Mouse (Mus musculus): ENCODE results near the gene Pnpla3. TPM values are rescaled to one million over a fixed set of nuclear protein-coding genes. Genes with fewer than 3 reads are reported as not detected.

Pnpla3 gene
- polyA plus RNA-seq, 1 experiment from 2014 or later, result 0.10 TPM

DNA sequence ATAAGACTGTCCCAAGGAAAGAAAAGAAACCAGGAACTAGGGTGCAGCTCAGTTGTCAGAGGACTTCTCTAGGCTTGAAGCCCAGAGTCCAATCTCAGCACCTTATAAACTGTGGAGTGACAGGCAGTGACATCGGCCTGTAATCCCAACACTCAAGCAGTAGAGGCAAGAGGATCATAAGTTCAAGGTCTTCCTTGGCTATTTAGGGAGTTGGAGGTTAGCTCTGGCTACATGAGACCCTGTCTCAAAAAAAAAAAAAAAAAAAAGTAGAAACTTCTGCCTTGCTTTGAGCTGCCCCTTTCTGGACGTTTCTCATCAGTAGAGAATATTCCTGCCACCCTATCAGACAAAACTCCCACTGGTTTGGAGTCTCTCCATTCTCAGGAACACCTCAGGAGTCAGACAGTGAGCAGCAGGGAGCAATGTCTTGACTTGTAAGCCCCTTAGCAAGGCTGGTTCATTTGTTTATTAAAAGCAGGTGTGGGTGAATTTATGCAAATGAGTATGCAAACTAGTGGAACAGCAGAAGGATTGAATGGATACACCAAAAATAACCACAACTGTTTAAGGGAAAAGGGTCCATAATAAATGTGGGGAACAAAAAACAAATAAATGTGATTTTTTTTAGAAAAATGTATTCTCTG lies 21.4 kb downstream of the Pnpla3 start:
- 59% methylated on average over 2 of the region's 2 CpGs for WGBS
- H3K27ac ChIP-seq, result no peak overlapping the region
- peaks cover 26% of the 10 kb centered on the region for H3K4me1 ChIP-seq
- H3K27me3 ChIP-seq (ENCODE audit: low read depth, poor library complexity, severe bottlenecking), result 0 out of 2 replicates have a peak, but pooled peaks cover 4% of the 10 kb centered on the region
- DNase-seq (ENCODE audit: low spot score), result no peak
- H3K4me3 ChIP-seq, result no peak overlapping the region
- H3K9me3 ChIP-seq (replicated peaks), result no peaks in the 10 kb centered on the region
- H3K36me3 ChIP-seq, result no peaks in the 10 kb centered on the region

DNA sequence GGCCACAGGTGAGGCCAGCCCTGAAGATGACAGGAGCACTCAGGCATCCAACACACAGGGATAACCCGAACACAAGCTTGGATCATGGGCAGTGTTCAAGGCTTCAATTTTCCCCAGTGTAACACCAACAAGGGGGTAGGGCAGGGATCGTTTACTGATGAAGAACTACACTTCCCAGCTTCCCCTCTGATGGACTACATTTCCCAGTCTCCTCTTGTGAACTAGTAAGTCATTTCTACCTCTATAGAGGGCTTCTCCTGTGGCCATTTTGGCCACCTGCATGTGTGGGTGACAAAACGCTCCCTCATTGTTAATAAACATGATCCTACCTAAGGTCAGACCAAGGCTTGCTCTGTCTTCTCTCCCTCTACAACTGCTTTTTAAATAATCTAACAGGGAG lies 22.2 kb downstream of the Pnpla3 start:
- no peak overlapping the region for H3K27ac ChIP-seq
- peaks cover 18% of the 10 kb centered on the region for H3K4me1 ChIP-seq
- H3K36me3 ChIP-seq, result 0 out of 2 replicates have a peak, but pooled peaks cover 2% of the 10 kb centered on the region
- H3K27me3 ChIP-seq (ENCODE audit: low read depth, poor library complexity, severe bottlenecking), result no peaks in the 10 kb centered on the region
- DNase-seq (ENCODE audit: low spot score), result no peak
- no peak overlapping the region for H3K4me3 ChIP-seq
- no peaks in the 10 kb centered on the region for H3K9me3 ChIP-seq (replicated peaks)
- 45% methylated on average over 3 of the region's 3 CpGs for WGBS

DNA sequence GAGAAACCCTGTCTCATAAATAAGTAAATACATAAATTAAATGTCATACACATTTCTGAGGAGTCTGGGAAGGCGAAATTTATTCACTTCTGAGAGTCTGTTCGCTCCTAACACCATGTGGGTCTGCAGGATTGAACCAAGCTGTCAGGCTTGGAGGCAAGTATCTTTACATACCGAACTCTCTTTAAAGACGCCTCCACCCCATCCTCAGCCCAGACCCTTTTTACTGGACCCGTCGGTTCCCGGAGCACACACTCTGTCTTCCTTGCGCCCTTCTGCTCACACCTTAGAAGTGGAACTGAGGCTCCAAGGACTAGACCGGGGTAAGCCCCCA lies 24.1 kb downstream of the Pnpla3 start:
- H3K27ac ChIP-seq, result peak overlapping the region; percentile 93
- no peak for DNase-seq (ENCODE audit: low spot score)
- 1% methylated on average over 9 of the region's 9 CpGs for WGBS
- no peaks in the 10 kb centered on the region for H3K27me3 ChIP-seq (ENCODE audit: low read depth, poor library complexity, severe bottlenecking)
- H3K4me3 ChIP-seq, result peak overlapping the region; percentile 96
- no peaks in the 10 kb centered on the region for H3K9me3 ChIP-seq (replicated peaks)
- H3K36me3 ChIP-seq, result peaks cover 18% of the 10 kb centered on the region
- peaks cover 15% of the 10 kb centered on the region for H3K4me1 ChIP-seq

DNA sequence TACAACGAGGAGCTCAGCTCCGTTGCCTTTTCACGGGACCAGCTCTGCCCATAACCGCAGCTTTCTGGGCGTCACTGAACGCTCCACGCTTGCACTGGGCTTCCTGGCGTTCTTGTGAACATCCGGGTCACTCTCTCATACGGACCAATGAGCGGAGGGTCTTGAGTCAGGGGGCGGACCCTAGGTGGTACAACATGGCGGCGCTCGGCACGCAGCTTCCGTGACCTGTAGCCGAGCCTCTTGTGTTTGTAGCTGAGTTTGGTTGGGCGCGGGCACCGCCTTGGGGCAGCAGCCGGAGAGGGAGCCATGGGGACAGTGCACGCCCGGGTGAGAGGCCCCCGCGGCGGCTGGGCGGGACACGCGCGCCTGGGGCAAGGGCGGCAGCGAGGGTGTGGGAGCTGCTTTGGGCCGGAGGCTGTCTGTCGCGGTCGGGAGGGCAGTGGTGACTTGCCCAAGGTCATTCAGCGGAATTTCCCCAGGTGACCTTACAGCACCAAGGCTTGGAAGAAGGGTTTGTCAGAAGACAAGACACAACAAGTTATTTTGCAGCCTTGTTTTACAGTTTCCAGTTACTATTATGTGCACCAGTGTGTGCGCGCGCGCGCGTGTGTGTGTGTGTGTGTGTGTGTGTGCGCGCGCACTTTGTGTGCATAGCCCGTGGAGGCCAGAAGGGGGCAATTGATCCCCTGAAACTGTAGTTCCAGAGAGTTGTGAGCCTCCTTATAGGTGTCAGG lies 24.6 kb downstream of the Pnpla3 start, which contains the start of gene Samm50:
Samm50 (plus strand) TSS at position 184 of the 734 bp plus-strand sequence.
- Histone ChIP-seq H3K4me3 (peak within 1 kb of the TSS; percentile 96), H3K4me1 (peaks cover 15% of the 10 kb centered on the region), H3K27me3 (ENCODE audit: low read depth, poor library complexity, severe bottlenecking) (no peaks in the 10 kb centered on the region), H3K36me3 (peaks cover 24% of the 10 kb centered on the region), H3K9me3 (replicated peaks) (no peaks in the 10 kb centered on the region), H3K27ac (peak within 1 kb of the TSS; percentile 93)
- DNase-seq (ENCODE audit: low spot score), result peak; percentile 93
- 5% methylated on average over 48 of the region's 48 CpGs for WGBS

DNA sequence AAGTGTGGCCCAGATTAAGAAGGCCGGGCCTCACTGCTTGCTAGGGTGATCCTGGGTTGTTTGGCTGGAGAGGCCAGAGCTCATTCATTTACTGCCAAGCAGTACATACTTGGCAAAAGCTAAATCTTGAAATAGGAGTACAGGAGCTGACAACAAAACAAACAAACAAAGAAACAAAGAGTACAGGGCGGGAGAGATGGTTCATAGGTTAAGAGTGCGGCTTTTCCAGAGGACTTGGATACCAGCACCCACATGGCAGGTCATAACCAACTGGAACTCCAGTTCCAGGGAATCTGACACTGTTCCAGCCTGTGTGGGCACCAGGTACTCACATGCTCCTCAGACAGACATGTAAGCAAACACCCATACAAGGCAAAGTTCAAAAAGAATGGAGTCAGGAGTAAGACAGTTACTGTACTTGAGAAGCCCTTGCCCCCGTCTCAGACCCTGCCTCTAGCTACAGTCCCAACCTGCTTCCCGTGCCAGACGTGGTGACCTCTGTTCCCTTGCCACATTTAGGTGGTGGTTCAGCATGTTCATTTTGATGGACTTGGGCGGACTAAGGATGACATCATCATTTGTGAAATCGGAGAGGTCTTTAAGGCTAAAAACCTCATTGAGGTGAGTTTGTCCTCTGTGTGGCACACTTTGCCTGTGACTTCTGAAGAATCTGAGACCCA lies 29.0 kb downstream of the Pnpla3 start:
- no peak overlapping the region for H3K4me3 ChIP-seq
- H3K36me3 ChIP-seq, result peaks cover 68% of the 10 kb centered on the region
- 93% methylated on average over 8 of the region's 8 CpGs for WGBS
- peaks cover 11% of the 10 kb centered on the region for H3K4me1 ChIP-seq
- no peaks in the 10 kb centered on the region for H3K9me3 ChIP-seq (replicated peaks)
- no peaks in the 10 kb centered on the region for H3K27me3 ChIP-seq (ENCODE audit: low read depth, poor library complexity, severe bottlenecking)
- H3K27ac ChIP-seq, result no peak overlapping the region
- DNase-seq (ENCODE audit: low spot score), result no peak

DNA sequence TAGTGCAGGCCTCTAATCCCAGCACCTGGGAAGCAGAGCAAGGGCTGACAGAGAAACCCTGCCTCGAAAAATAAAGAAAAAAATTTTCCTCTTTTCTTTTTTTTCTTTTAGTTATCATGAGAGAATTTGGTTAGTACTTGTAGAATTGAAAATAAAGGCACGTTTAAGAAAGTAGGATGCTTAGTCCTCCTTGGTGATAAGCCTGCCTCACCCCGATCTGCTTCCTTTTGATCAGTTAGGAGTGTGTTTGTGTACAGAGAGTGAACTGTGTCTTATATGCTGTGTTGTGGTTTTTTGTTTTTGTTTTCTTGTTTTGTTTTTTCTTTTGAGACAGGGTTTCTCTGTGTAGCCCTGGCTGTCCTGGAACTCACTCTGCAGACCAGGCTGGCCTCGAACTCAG lies 39.7 kb downstream of the Pnpla3 start:
- WGBS, result 91% methylated on average over 4 of the region's 4 CpGs
- Histone ChIP-seq H3K27me3 (ENCODE audit: low read depth, poor library complexity, severe bottlenecking) (no peaks in the 10 kb centered on the region), H3K9me3 (replicated peaks) (no peaks in the 10 kb centered on the region), H3K4me3 (no peak overlapping the region), H3K36me3 (peaks cover 97% of the 10 kb centered on the region), H3K27ac (no peak overlapping the region), H3K4me1 (peaks cover 5% of the 10 kb centered on the region)
- DNase-seq (ENCODE audit: low spot score), result no peak

DNA sequence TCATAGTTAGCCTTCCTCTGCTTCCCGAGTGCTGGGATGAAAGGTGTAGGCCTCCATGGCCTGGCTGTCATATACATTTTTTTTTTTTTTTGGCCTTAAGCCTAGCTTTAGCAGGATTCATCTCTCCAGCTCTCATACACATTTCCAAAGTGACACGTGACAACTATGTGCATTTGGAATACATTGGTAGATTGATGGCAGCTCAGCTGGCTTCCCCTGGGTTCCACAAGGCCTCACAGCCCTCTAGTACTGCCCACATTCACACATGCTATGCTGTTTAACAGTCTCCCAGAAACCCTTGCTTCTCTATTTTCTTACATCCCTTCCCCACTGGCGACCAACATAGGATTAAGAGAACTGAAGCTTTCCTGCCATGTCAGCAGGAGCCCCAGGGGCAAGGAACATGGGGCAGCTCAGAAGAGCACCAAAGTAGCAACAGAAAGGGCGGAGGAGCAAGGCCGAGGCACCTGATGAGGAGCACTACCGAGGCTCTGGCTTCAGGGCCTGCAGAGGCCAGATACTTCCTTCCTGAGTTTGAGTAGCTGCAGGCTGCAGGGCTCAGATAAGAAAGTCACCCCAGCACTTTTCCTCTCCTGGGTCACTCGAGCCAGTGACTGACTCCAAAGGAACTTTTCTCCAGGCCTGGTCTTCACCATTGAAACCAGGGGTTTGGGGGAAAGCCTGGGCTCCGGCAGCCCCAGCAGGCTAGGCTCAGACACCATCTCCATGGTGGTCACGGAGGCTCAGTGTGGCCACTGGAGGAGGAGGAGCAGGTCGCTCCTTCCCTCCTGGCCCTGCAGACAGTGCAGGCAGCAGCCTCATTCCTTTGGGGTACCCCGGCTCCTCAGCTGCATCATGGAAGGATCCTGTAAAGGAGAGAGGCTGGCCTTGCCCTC lies 42.1 kb downstream of the Pnpla3 start:
- Histone ChIP-seq H3K4me1 (peaks cover 29% of the 10 kb centered on the region), H3K27me3 (ENCODE audit: low read depth, poor library complexity, severe bottlenecking) (no peaks in the 10 kb centered on the region), H3K27ac (peak overlapping the region; percentile 50; the same call in 1 of the 2 replicates), H3K4me3 (no peak overlapping the region), H3K9me3 (replicated peaks) (no peaks in the 10 kb centered on the region), H3K36me3 (peaks cover 82% of the 10 kb centered on the region)
- 85% methylated on average over 11 of the region's 11 CpGs for WGBS
- no peak for DNase-seq (ENCODE audit: low spot score)

DNA sequence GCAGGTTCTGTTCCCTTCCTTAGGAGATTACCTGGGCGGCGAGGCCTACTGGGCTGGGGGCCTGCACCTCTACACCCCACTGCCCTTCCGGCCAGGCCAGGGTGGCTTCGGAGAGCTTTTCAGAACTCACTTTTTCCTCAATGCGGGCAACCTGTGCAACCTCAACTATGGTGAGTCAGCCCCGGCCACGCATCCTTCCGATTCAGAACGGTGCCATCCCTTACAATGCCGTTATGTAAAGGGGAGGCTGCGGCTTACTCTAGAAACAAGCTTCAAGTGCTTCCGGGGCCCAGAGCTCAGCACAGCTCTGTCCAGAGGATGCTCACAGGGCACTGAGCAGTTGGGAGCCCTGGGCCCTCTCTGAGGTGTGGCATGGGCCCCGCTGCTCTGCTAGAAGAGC lies 42.8 kb downstream of the Pnpla3 start:
- 93% methylated on average over 13 of the region's 13 CpGs for WGBS
- H3K27ac ChIP-seq, result peak overlapping the region; percentile 50; the same call in 1 of the 2 replicates
- H3K9me3 ChIP-seq (replicated peaks), result no peaks in the 10 kb centered on the region
- H3K27me3 ChIP-seq (ENCODE audit: low read depth, poor library complexity, severe bottlenecking), result no peaks in the 10 kb centered on the region
- no peak for DNase-seq (ENCODE audit: low spot score)
- H3K4me1 ChIP-seq, result peaks cover 36% of the 10 kb centered on the region
- H3K36me3 ChIP-seq, result peaks cover 80% of the 10 kb centered on the region
- no peak overlapping the region for H3K4me3 ChIP-seq

DNA sequence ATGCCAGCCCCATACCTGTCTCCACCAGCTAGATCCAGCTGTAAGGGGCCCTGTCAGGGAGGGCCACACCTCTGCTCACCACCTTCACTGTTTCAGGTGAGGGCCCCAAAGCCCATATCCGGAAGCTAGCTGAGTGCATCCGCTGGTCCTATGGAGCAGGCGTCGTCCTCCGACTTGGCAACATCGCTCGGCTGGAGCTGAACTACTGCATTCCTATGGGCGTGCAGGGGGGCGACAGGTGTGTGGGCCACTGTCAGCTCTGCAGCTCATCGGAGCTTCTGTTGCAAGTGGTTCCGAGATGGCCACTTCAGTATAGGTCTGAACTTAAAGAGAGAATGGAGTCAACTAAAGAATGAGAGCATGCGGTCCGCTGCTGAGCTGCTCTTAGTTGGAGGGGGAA lies 43.3 kb downstream of the Pnpla3 start:
- H3K4me1 ChIP-seq, result peaks cover 41% of the 10 kb centered on the region
- H3K4me3 ChIP-seq, result no peak overlapping the region
- DNase-seq (ENCODE audit: low spot score), result no peak
- no peaks in the 10 kb centered on the region for H3K27me3 ChIP-seq (ENCODE audit: low read depth, poor library complexity, severe bottlenecking)
- H3K9me3 ChIP-seq (replicated peaks), result no peaks in the 10 kb centered on the region
- 0 out of 2 replicates have a peak overlapping the region, but pooled peaks have one; percentile 9 for H3K27ac ChIP-seq
- 94% methylated on average over 13 of the region's 13 CpGs for WGBS
- H3K36me3 ChIP-seq, result peaks cover 75% of the 10 kb centered on the region

DNA sequence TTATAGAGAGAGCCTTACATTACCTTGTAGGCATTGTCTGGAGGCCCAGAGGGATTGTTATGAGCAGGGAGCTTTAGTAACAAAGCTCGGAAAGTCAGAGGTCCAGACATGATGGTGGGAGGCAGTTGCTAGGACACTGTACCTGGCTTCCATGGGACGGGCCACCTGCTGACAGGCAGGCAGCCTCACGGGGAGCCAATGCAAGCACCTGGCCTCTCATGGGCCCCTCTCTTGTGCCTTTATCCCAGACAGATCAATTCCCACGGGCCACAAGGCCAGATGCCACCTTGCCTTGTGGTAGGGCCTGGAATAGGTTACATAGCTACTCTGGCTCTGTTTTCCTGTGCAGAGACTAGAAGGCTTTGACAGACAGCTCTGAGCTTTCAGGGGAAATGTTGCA lies 43.9 kb downstream of the Pnpla3 start:
- Histone ChIP-seq H3K36me3 (peaks cover 69% of the 10 kb centered on the region), H3K9me3 (replicated peaks) (no peaks in the 10 kb centered on the region), H3K27me3 (ENCODE audit: low read depth, poor library complexity, severe bottlenecking) (no peaks in the 10 kb centered on the region), H3K4me3 (no peak overlapping the region), H3K4me1 (peaks cover 47% of the 10 kb centered on the region), H3K27ac (no peak overlapping the region)
- no peak for DNase-seq (ENCODE audit: low spot score)
- WGBS, result 78% methylated on average over 4 of the region's 4 CpGs

DNA sequence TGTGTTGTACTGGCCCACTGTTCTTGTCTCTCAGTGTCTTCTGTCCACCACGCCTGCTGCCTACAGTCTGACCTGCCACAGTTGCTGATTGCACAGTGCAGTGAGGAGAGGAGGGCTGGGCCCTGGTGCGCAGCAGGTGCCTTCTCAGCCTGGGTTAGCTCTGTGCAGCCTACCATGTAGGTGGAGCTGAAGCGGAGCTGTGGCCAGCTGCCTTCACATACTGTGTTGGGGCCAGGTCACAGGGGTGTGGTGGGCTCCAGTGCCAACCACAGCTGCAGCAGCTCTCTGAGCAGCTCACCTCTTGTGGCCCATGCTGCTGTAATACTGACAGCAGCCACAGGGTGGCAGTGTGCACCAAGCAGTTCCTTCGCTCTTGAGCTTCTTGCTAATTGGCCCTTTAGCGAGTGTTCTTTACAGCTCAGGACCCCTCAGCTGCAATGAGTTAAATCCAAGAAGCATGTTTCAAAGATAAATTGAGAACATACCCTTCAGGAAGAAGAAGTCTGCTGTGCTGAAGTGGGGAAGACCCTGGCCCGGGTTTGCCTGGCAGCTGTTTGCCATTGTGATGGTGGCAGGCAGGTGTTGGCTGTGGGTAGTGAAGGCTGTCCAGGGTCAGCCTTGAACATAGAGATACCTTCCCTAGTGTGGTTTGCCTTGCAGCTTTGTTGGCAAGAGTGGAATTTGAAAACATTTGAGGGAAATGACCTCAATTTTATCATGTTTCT lies 44.6 kb downstream of the Pnpla3 start:
- H3K4me1 ChIP-seq, result peaks cover 53% of the 10 kb centered on the region

DNA sequence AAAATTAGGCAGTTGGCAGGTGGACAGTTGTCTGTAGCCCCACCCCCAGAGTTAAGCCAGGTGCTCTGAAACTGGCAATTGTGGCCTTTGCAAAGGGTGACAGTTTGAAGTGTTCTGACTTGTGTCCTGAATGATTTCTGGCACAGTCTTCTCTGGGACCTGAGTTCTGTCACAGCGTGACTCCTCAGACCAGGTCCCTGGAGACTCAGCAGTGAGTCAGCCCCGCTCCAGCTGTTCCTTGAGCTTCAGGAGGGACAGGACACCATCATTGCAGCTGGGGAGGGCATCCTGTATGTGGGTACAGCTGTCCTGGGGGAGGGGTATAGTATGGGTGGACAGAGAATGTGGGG lies 45.1 kb downstream of the Pnpla3 start:
- no peaks in the 10 kb centered on the region for H3K9me3 ChIP-seq (replicated peaks)
- no peak overlapping the region for H3K4me3 ChIP-seq
- H3K27me3 ChIP-seq (ENCODE audit: low read depth, poor library complexity, severe bottlenecking), result no peaks in the 10 kb centered on the region
- peaks cover 57% of the 10 kb centered on the region for H3K36me3 ChIP-seq
- H3K4me1 ChIP-seq, result peaks cover 59% of the 10 kb centered on the region
- WGBS, result 87% methylated on average over 2 of the region's 2 CpGs
- peak overlapping the region; percentile 84 for H3K27ac ChIP-seq
- DNase-seq (ENCODE audit: low spot score), result no peak

More for the DNA sequence above, 44.6 kb downstream of the Pnpla3 start:
- peak; percentile 94 for DNase-seq (ENCODE audit: low spot score)
- Histone ChIP-seq H3K27me3 (ENCODE audit: low read depth, poor library complexity, severe bottlenecking) (no peaks in the 10 kb centered on the region), H3K27ac (no peak overlapping the region; the same call in 1 of the 2 replicates), H3K9me3 (replicated peaks) (no peaks in the 10 kb centered on the region), H3K4me3 (no peak overlapping the region), H3K36me3 (peaks cover 63% of the 10 kb centered on the region)
- 44% methylated on average over 6 of the region's 6 CpGs for WGBS

All from limb, embryonic 10.5 days (tissue).